Mouse (Mus musculus) heart, adult 2 months (tissue): ENCODE results near the gene Gm42688.

Source experiments
- CTCF ChIP-seq: fragments of 200-600 bp; IDR thresholded peaks from 2 replicates; pipeline ENCODE4 v1.8.1; 2022; ENCODE audit warnings: antibody characterized with exemption, mild to moderate bottlenecking, moderate library complexity
- POLR2A ChIP-seq: fragments of 200-500 bp; IDR thresholded peaks from 2 replicates; pipeline ENCODE4 v1.6.1; 2011; ENCODE audit warnings: mild to moderate bottlenecking, low read depth, low read length, control low read depth; ENCODE audit not compliant: insufficient read depth

DNA sequence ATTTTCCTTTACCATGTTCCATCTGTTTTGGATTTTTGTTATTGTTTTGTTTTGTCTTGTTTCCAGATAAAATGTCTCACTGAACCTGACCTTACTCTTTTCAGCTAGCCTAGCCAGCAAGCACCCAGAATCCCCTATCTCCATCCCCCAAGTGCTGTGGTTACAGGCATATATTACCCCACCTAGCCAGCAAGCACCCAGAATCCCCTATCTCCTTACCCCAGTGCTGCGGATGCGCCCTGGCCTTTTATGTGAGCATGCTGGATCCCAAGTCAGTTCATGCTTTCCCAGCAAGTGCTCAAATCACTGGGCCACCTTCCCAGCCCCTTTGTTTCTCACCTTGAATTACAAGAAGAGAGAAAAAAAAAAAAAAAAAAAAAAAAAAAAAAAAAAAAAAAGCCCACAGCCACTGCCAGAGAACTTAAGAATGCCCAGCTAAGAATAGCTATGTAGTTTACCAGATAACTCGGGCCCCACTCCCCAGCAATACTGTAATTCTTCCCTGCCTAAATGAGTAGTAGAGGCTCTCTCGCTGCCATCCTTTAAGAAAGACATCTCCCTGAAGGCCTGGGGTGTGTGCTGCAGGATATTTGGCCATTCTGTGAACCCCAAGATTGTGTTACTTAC, 10.2 kb downstream of the Gm42688 start:
- no peak for TF ChIP-seq CTCF
- TF ChIP-seq POLR2A, result no peak
